Mouse (Mus musculus) heart, adult 2 months (tissue): ENCODE measurements around the gene Bclaf1.

Experiments used
- CTCF ChIP-seq: fragments of 200-600 bp; IDR thresholded peaks from 2 replicates; pipeline ENCODE4 v1.8.1; 2022; ENCODE audit warnings: antibody characterized with exemption, mild to moderate bottlenecking, moderate library complexity
- EP300 ChIP-seq: fragments of 200-500 bp; IDR thresholded peaks from 2 replicates; pipeline ENCODE4 v1.6.1; 2011; ENCODE audit warnings: low read depth, low read length, control low read depth; ENCODE audit not compliant: insufficient read depth
- POLR2A ChIP-seq: fragments of 200-500 bp; IDR thresholded peaks from 2 replicates; pipeline ENCODE4 v1.6.1; 2011; ENCODE audit warnings: mild to moderate bottlenecking, low read depth, low read length, control low read depth; ENCODE audit not compliant: insufficient read depth

GRCm38 (mm10) chr10:20331262-20331661, 19.0 kb downstream of the Bclaf1 start:
- no peak for TF ChIP-seq POLR2A
- TF ChIP-seq CTCF = no peak
- TF ChIP-seq EP300 = no peak
